Mouse (Mus musculus): ENCODE measurements around the gene Klf2. TPM values are rescaled to one million over a fixed set of nuclear protein-coding genes. Genes with fewer than 3 reads are reported as not detected.

Klf2 gene
- total RNA-seq, 4 experiments from 2014 or later = 40.3 to 74.6 (median 52.7) TPM

Other genes starting within 250 kb of the Klf2 start
- gene Olfr373, start 235.9 kb upstream of the Klf2 start, total RNA-seq (2022) = not detected
- not detected for gene Olfr374, start 212.0 kb upstream of the Klf2 start, total RNA-seq (2022)
- gene Tpm4, start 184.1 kb upstream of the Klf2 start, total RNA-seq (2022) = 100 to 1,000 TPM in 1 of 4 experiments, 10 to 100 TPM in 3; 58.6 to 106 (median 81.9) TPM
- 10 to 100 TPM; 14.6 to 25.3 (median 19.5) TPM for gene Rab8a, start 157.8 kb upstream of the Klf2 start, total RNA-seq (2022)
- gene Hsh2d, start 129.4 kb upstream of the Klf2 start, total RNA-seq (2022) = not detected
- 1 to 10 TPM in 3 of 4 experiments, under 1 TPM in 1; 0.90 to 3.5 (median 2.2) TPM for gene Cib3, start 106.2 kb upstream of the Klf2 start, total RNA-seq (2022)
- not detected for gene Gm11034, start 105.4 kb upstream of the Klf2 start, total RNA-seq (2022)
- 10 to 100 TPM; 18.4 to 23.2 (median 21.9) TPM for gene Fam32a, start 99.3 kb upstream of the Klf2 start, total RNA-seq (2022)
- gene Ap1m1, start 79.0 kb upstream of the Klf2 start, total RNA-seq (2022) = 10 to 100 TPM; 42.0 to 48.4 (median 43.4) TPM
- gene Gm10282, start 13.8 kb upstream of the Klf2 start, total RNA-seq (2022) = 1 to 10 TPM; 5.4 to 8.3 (median 7.5) TPM
- 10 to 100 TPM; 36.8 to 46.7 (median 38.3) TPM for gene Eps15l1, start 102.4 kb downstream of the Klf2 start, total RNA-seq (2022)
- gene Calr3, start 124.8 kb downstream of the Klf2 start, total RNA-seq (2022) = 10 to 100 TPM; 18.1 to 29.0 (median 23.1) TPM
- 1 to 10 TPM; 4.8 to 5.2 (median 4.8) TPM for gene 1700030K09Rik, start 124.8 kb downstream of the Klf2 start, total RNA-seq (2022)
- 10 to 100 TPM; 34.7 to 43.9 (median 37.2) TPM for gene Cherp, start 156.2 kb downstream of the Klf2 start, total RNA-seq (2022)
- gene Slc35e1, start 173.6 kb downstream of the Klf2 start, total RNA-seq (2022) = 10 to 100 TPM; 77.1 to 88.7 (median 82.1) TPM
- gene Med26, start 229.2 kb downstream of the Klf2 start, total RNA-seq (2022) = 1 to 10 TPM; 6.3 to 8.5 (median 7.6) TPM